Mouse (Mus musculus) kidney, adult 2 months (tissue): ENCODE measurements at regions not wholly inside any gene's neighbourhood (a gene's known extent, or its start where the extent isn't known, plus 50 kb on each side); places are given as distances from the start of the nearest gene placed in this dataset.

Experiments used
- CTCF ChIP-seq: fragments of 200-500 bp; conservative IDR thresholded peaks from 2 replicates; pipeline ENCODE4 v1.5.1; 2011; ENCODE audit warnings: low read depth, mild to moderate bottlenecking, control low read depth, low read length, moderate library complexity, mixed read lengths; ENCODE audit not compliant: insufficient read depth, insufficient read length
- POLR2A ChIP-seq: fragments of 200-500 bp; IDR thresholded peaks from one replicate; pipeline ENCODE4 v1.6.1; 2011; ENCODE audit warnings: low read depth, low read length, control low read depth

DNA sequence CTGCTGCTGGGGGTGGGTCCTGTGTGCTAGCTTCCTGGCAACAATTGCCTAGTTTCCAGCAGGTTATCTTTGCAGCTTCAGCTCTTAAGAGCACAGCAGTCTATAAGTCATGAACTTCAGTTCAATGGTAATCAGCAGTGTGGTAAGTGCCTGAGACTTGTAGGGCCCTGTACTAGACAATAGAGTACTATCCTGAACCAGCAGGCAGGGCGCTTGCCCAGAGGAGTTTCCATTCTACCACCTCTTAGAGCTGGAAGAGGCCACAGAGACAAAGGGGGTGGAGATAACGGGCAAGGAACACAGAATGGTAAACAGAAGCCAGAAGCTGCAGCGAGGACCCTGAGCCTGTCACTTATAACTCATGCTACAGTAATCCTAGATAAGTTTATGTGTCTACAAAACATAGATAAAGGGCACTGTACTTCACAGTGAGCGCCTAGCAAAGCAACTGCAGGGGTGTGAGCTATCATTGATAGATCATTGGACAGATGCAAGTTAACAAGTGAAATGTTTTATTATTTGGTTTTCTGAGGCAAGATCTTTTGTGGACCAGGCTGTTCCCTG lies 79.7 kb upstream of the Bcl6 start:
- no peak for TF ChIP-seq POLR2A
- TF ChIP-seq CTCF: no peak
